Mouse (Mus musculus): ENCODE results near the gene Atl1. TPM values are rescaled to one million over a fixed set of nuclear protein-coding genes. Genes with fewer than 3 reads are reported as not detected.

Atl1 gene
- polyA plus RNA-seq, 2 experiments, result 0.73 to 1.1 TPM

GRCm38 (mm10) chr12:69890051-69890450 is 2.4 kb upstream of the Atl1 start:
- ATAC-seq (ENCODE audit: insufficient read depth) (no peak), DNase-seq (ENCODE audit: low read depth in 3 of 3, low spot score in 3 of 3) (no peak)
- Histone ChIP-seq H3K4me3 (ENCODE audit: insufficient read depth in 1 of 2, low read depth in 2 of 2, low read length in 2 of 2) (peak overlapping the region; percentile 33 to 91), H3K9ac (replicated peaks) (peak overlapping the region; percentile 98), H3K4me1 (replicated peaks; ENCODE audit: control insufficient read depth in 2 of 2, insufficient read depth in 2 of 2, low read length in 1 of 2) (peaks cover 14 to 23% of the 10 kb centered on the region in 2 experiments), H3K36me3 (replicated peaks; ENCODE audit: control insufficient read depth, insufficient read depth, low read depth) (peaks cover 6% of the 10 kb centered on the region), H3K4me2 (ENCODE audit: low read depth) (peak overlapping the region; percentile 82), H3K9me3 (ENCODE audit: control insufficient read depth, low read length) (no peaks in the 10 kb centered on the region), H3K27me3 (ENCODE audit: control insufficient read depth, insufficient read depth, low read length) (no peaks in the 10 kb centered on the region), H3K27ac (no peak overlapping the region; the same call in 1 of the 2 replicates)
- no peak for TF ChIP-seq CTCF (IDR thresholded peaks at IDR 0.05; ENCODE audit: low read depth)
- 42% methylated on average over 6 of the region's 6 CpGs for WGBS (ENCODE audit: insufficient replicate concordance)

DNA sequence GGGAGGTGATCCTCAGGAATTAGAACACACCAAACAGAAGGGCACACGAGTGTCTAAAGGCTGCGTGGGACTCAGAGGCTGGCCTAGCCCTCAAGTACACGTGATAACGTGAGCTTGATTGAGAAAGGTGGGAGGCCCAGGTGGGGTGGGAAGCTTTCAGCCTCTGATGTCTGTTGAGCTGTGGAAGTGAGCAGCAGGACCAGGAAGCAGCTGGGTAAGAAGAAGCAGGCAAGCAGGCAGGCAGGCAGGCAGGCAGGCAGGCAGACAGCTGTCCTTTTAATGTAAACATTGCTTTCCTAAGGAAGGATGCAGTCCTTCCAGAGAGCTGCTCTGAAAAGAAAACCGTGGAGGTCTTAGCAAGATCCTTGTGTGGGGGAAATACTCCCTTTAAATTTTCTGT is 1.9 kb upstream of the Atl1 start:
- TF ChIP-seq EP300 (IDR thresholded peaks at IDR 0.05; ENCODE audit: low read depth) (no peak), CTCF (IDR thresholded peaks at IDR 0.05; ENCODE audit: low read depth) (no peak)
- no peak for DNase-seq (ENCODE audit: low read depth in 3 of 3, low spot score in 3 of 3)
- H3K9ac ChIP-seq (replicated peaks), result peak overlapping the region; percentile 98
- peak overlapping the region; percentile 26 for H3K27ac ChIP-seq
- H3K4me2 ChIP-seq (ENCODE audit: low read depth), result peak overlapping the region; percentile 82
- peak overlapping the region; percentile 33 to 91 for H3K4me3 ChIP-seq (ENCODE audit: insufficient read depth in 1 of 2, low read depth in 2 of 2, low read length in 2 of 2)
- no peaks in the 10 kb centered on the region for H3K27me3 ChIP-seq (ENCODE audit: control insufficient read depth, insufficient read depth, low read length)
- peaks cover 6% of the 10 kb centered on the region for H3K36me3 ChIP-seq (replicated peaks; ENCODE audit: control insufficient read depth, insufficient read depth, low read depth)
- H3K9me3 ChIP-seq (ENCODE audit: control insufficient read depth, low read length), result no peaks in the 10 kb centered on the region
- peaks cover 14 to 23% of the 10 kb centered on the region in 2 experiments for H3K4me1 ChIP-seq (replicated peaks; ENCODE audit: control insufficient read depth in 2 of 2, insufficient read depth in 2 of 2, low read length in 1 of 2)
- no peak for ATAC-seq (ENCODE audit: insufficient read depth)
- 16% methylated on average over 5 of the region's 5 CpGs for WGBS (ENCODE audit: insufficient replicate concordance)

- no peak for ATAC-seq (ENCODE audit: insufficient read depth)
- peaks cover 14 to 23% of the 10 kb centered on the region in 2 experiments for H3K4me1 ChIP-seq (replicated peaks; ENCODE audit: control insufficient read depth in 2 of 2, insufficient read depth in 2 of 2, low read length in 1 of 2)
- no peak for DNase-seq (ENCODE audit: low read depth in 3 of 3, low spot score in 3 of 3)
Measured at GRCm38 (mm10) chr12:69891721-69892120, 693 bp upstream of the Atl1 start.

DNA sequence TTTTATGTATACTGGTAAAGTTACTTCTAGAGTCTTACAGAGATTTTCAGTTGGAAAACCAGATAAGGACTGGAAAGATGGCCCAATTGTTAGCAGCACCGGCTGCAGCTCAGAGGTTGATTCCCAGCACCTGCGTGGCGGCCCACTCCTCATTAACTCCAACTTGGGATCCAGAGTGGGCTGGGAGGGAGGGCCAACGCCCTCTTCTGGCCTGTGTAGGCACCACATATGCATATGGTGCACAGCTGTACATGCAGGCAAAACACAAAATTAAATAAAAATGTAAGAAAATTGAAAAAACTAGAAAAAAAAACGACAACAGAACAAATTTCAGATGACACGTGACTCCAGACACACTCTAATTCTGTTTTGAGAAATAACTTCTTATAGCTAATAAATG is 1.5 kb downstream of the Atl1 start:
- peak; percentile 62 for TF ChIP-seq CTCF (IDR thresholded peaks at IDR 0.05; ENCODE audit: low read depth)
- no peak for TF ChIP-seq EP300 (IDR thresholded peaks at IDR 0.05; ENCODE audit: low read depth)
- Histone ChIP-seq H3K9me3 (ENCODE audit: control insufficient read depth, low read length) (no peaks in the 10 kb centered on the region), H3K36me3 (replicated peaks; ENCODE audit: control insufficient read depth, insufficient read depth, low read depth) (peaks cover 6% of the 10 kb centered on the region; the same call in 1 of the 2 replicates), H3K27me3 (ENCODE audit: control insufficient read depth, insufficient read depth, low read length) (no peaks in the 10 kb centered on the region), H3K4me2 (ENCODE audit: low read depth) (peak overlapping the region; percentile 82), H3K4me3 (ENCODE audit: insufficient read depth in 1 of 2, low read depth in 2 of 2, low read length in 2 of 2) (no peak overlapping the region), H3K4me1 (replicated peaks; ENCODE audit: control insufficient read depth in 2 of 2, insufficient read depth in 2 of 2, low read length in 1 of 2) (peaks cover 14 to 18% of the 10 kb centered on the region in 2 experiments), H3K27ac (no peak overlapping the region), H3K9ac (replicated peaks) (no peak overlapping the region)
- 44% methylated on average over 6 of the region's 6 CpGs for WGBS (ENCODE audit: insufficient replicate concordance)
- DNase-seq (ENCODE audit: low read depth in 3 of 3, low spot score in 3 of 3) (no peak), ATAC-seq (ENCODE audit: insufficient read depth) (no peak)

More at GRCm38 (mm10) chr12:69891721-69892120, 693 bp upstream of the Atl1 start:
- TF ChIP-seq EP300 (IDR thresholded peaks at IDR 0.05; ENCODE audit: low read depth), result no peak
- TF ChIP-seq CTCF (IDR thresholded peaks at IDR 0.05; ENCODE audit: low read depth), result no peak
- peak overlapping the region; percentile 82 for H3K4me2 ChIP-seq (ENCODE audit: low read depth)
- H3K9me3 ChIP-seq (ENCODE audit: control insufficient read depth, low read length), result no peaks in the 10 kb centered on the region
- H3K9ac ChIP-seq (replicated peaks), result peak overlapping the region; percentile 98
- WGBS (ENCODE audit: insufficient replicate concordance), result 54% methylated on average over 3 of the region's 3 CpGs
- H3K27me3 ChIP-seq (ENCODE audit: control insufficient read depth, insufficient read depth, low read length), result no peaks in the 10 kb centered on the region
- peak overlapping the region; percentile 77 to 91 for H3K4me3 ChIP-seq (ENCODE audit: insufficient read depth in 1 of 2, low read depth in 2 of 2, low read length in 2 of 2)
- H3K27ac ChIP-seq, result peak overlapping the region; percentile 82
- H3K36me3 ChIP-seq (replicated peaks; ENCODE audit: control insufficient read depth, insufficient read depth, low read depth), result peaks cover 6% of the 10 kb centered on the region

GRCm38 (mm10) chr12:69895046-69895445 is 2.6 kb downstream of the Atl1 start:
- no peak for ATAC-seq (ENCODE audit: insufficient read depth)
- Histone ChIP-seq H3K36me3 (replicated peaks; ENCODE audit: control insufficient read depth, insufficient read depth, low read depth) (peaks cover 3% of the 10 kb centered on the region; the same call in 1 of the 2 replicates), H3K4me1 (replicated peaks; ENCODE audit: control insufficient read depth in 2 of 2, insufficient read depth in 2 of 2, low read length in 1 of 2) (peaks cover 11 to 14% of the 10 kb centered on the region in 2 experiments), H3K27ac (no peak overlapping the region), H3K4me2 (ENCODE audit: low read depth) (no peak overlapping the region), H3K9me3 (ENCODE audit: control insufficient read depth, low read length) (no peaks in the 10 kb centered on the region), H3K27me3 (ENCODE audit: control insufficient read depth, insufficient read depth, low read length) (no peaks in the 10 kb centered on the region), H3K9ac (replicated peaks) (no peak overlapping the region), H3K4me3 (ENCODE audit: insufficient read depth in 1 of 2, low read depth in 2 of 2, low read length in 2 of 2) (no peak overlapping the region)
- no peak for DNase-seq (ENCODE audit: low read depth in 3 of 3, low spot score in 3 of 3)
- TF ChIP-seq EP300 (IDR thresholded peaks at IDR 0.05; ENCODE audit: low read depth) (no peak), CTCF (IDR thresholded peaks at IDR 0.05; ENCODE audit: low read depth) (no peak)
- WGBS (ENCODE audit: insufficient replicate concordance), result 62% methylated on average over 2 of the region's 2 CpGs

All from liver, embryonic 14.5 days (tissue).